In the genomic region with DNA sequence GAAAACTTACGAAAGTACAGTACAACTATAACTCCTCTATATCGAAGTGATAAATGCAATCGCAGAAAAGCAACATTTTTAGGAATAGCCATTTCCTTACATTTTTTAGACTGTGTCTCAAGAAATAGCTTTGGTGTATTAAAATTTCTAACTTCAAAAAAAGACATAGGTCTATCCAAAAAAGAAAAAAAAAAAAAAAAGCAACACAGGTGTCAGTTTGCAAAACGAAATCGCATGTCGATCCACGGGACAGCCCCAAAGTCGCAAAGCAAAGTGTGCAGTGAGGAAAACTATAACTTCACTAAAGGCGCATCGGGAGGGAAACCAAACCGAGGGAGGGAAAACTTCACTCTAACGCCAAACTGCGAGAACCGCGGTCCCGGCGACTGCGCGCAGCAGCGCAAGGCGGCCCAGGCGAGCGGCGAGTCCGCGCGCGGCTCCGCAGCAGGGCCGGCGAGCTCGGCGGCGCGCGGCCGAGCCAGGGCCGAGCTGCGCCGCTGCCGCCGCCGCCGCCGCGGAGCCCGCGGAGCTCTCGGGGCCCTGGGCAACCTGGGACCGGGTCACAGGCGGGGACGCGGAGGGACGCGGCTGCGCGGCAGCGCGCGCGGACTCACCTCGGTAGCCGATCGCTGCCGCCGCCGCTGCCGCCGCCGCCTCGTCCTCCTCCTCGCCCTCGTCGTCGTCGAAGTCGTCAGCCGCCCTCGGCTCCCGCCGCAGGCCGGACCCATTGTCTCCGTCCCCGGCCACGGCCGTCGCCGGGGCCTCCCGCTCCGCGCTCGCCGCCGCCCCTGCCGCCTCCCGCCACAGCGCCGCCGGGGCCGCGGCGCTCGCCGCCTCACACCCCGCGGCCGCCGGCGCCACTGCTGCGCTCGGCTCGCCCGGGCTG, we compare ENCODE assay signal across 8 mouse cellular contexts. TPM values are rescaled to one million over a fixed set of nuclear protein-coding genes. Genes with fewer than 3 reads are reported as not detected.
DNase-seq lines count a peak whose midpoint lies in the region; ATAC-seq and TF ChIP-seq lines count a peak whose summit lies in the region.

No protein-coding gene starts in this region.

- peak overlapping the region; percentile 86 for H3K4me3 ChIP-seq in E14TG2a.4 (replicated peaks; ENCODE audit: low read length)
- peak overlapping the region; percentile 80 for H3K4me3 ChIP-seq in forebrain, embryonic 10.5 days
- H3K4me3 ChIP-seq in heart, embryonic 16.5 days (ENCODE audit: low read length) = peak overlapping the region; percentile 81
- peak overlapping the region; percentile 98 for H3K4me3 ChIP-seq in lung, adult 2 months (replicated peaks; ENCODE audit: extremely low read depth, low read depth, low read length)
- peak overlapping the region; percentile 78 for H3K4me3 ChIP-seq in neural tube, embryonic 15.5 days (replicated peaks)
- H3K4me3 ChIP-seq in thymus, adult 2 months (ENCODE audit: control insufficient read depth, insufficient read depth, low read length) = peak overlapping the region; percentile 64

- H3K9me3 ChIP-seq in E14TG2a.4 (ENCODE audit: low read length) = no peaks in the 10 kb centered on the region
- H3K9me3 ChIP-seq in forebrain, embryonic 10.5 days = no peaks in the 10 kb centered on the region
- H3K9me3 ChIP-seq in heart, embryonic 16.5 days (replicated peaks; ENCODE audit: control insufficient read depth, low read length) = no peaks in the 10 kb centered on the region
- H3K9me3 ChIP-seq in neural tube, embryonic 15.5 days (replicated peaks) = no peaks in the 10 kb centered on the region

- ATAC-seq in heart, embryonic 16.5 days (replicated peaks; ENCODE audit: extremely low read depth, insufficient read depth, low FRiP score) = peak; percentile 75
- peak; percentile 83 for ATAC-seq in neural tube, embryonic 15.5 days (ENCODE audit: low FRiP score)

- H3K27ac ChIP-seq in forebrain, embryonic 10.5 days = peak overlapping the region; percentile 97
- H3K27ac ChIP-seq in heart, embryonic 16.5 days (ENCODE audit: low read length) = peak overlapping the region; percentile 93
- peak overlapping the region; percentile 90 for H3K27ac ChIP-seq in neural tube, embryonic 15.5 days (replicated peaks)
- H3K27ac ChIP-seq in thymus, adult 2 months (ENCODE audit: control insufficient read depth, insufficient read depth, low read length) = no peak overlapping the region

- 2% methylated on average over 102 of the region's 113 CpGs for WGBS in forebrain, embryonic 10.5 days
- under 1% methylated on average over 90 of the region's 113 CpGs for WGBS in heart, embryonic 16.5 days
- WGBS in lung, adult 2 months = 3% methylated on average over 109 of the region's 113 CpGs
- under 1% methylated on average over 76 of the region's 113 CpGs for WGBS in neural tube, embryonic 15.5 days
- WGBS in thymus, adult 2 months = 2% methylated on average over 99 of the region's 113 CpGs

- H3K4me2 ChIP-seq in heart, embryonic 16.5 days (ENCODE audit: low read depth, low read length) = peak overlapping the region; percentile 92
- H3K4me2 ChIP-seq in neural tube, embryonic 15.5 days = peak overlapping the region; percentile 71

- no peak for TF ChIP-seq CTCF in E14TG2a.4 (conservative IDR thresholded peaks at IDR 0.05; ENCODE audit: low read length)
- TF ChIP-seq CTCF in lung, adult 2 months (IDR thresholded peaks at IDR 0.05; ENCODE audit: insufficient read depth, low read length) = no peak
- TF ChIP-seq CTCF in thymus, adult 2 months (IDR thresholded peaks at IDR 0.05; ENCODE audit: borderline replicate concordance, control insufficient read depth, extremely low read depth, insufficient read depth, low read length, poor library complexity) = no peak

- H3K27me3 ChIP-seq in E14TG2a.4 (ENCODE audit: insufficient read depth, low read length) = no peaks in the 10 kb centered on the region
- H3K27me3 ChIP-seq in forebrain, embryonic 10.5 days (ENCODE audit: poor library complexity, severe bottlenecking) = peaks cover 10% of the 10 kb centered on the region
- H3K27me3 ChIP-seq in heart, embryonic 16.5 days (ENCODE audit: control insufficient read depth, insufficient read depth, low read length) = no peaks in the 10 kb centered on the region
- no peaks in the 10 kb centered on the region for H3K27me3 ChIP-seq in neural tube, embryonic 15.5 days (replicated peaks)
- no peaks in the 10 kb centered on the region for H3K27me3 ChIP-seq in thymus, adult 2 months (ENCODE audit: control insufficient read depth, insufficient read depth, low read length)

- peaks cover 56% of the 10 kb centered on the region for H3K4me1 ChIP-seq in E14TG2a.4 (replicated peaks; ENCODE audit: low read depth, low read length)
- peaks cover 21% of the 10 kb centered on the region for H3K4me1 ChIP-seq in forebrain, embryonic 10.5 days
- peaks cover 15% of the 10 kb centered on the region for H3K4me1 ChIP-seq in heart, embryonic 16.5 days (ENCODE audit: control insufficient read depth, insufficient read depth, low read length)
- H3K4me1 ChIP-seq in lung, adult 2 months (ENCODE audit: control insufficient read depth, insufficient read depth, low read length) = peaks cover 6% of the 10 kb centered on the region
- peaks cover 26% of the 10 kb centered on the region for H3K4me1 ChIP-seq in neural tube, embryonic 15.5 days
- H3K4me1 ChIP-seq in thymus, adult 2 months (replicated peaks; ENCODE audit: control insufficient read depth, insufficient read depth, low read length) = peaks cover 10% of the 10 kb centered on the region

- TF ChIP-seq POLR2A in lung, adult 2 months (IDR thresholded peaks at IDR 0.05; ENCODE audit: borderline replicate concordance, extremely low read depth, low read depth, low read length) = no peak
- TF ChIP-seq POLR2A in thymus, adult 2 months (IDR thresholded peaks at IDR 0.05; ENCODE audit: control insufficient read depth, extremely low read depth, insufficient read depth, low read length, poor library complexity) = no peak; the same call in 1 of the 2 replicates

- H3K9ac ChIP-seq in heart, embryonic 16.5 days (ENCODE audit: low read length) = peak overlapping the region; percentile 96
- H3K9ac ChIP-seq in neural tube, embryonic 15.5 days (replicated peaks) = peak overlapping the region; percentile 93

- H3K36me3 ChIP-seq in E14TG2a.4 (ENCODE audit: insufficient read depth, low read length) = peaks cover 38% of the 10 kb centered on the region
- H3K36me3 ChIP-seq in forebrain, embryonic 10.5 days (replicated peaks) = peaks cover 31% of the 10 kb centered on the region
- H3K36me3 ChIP-seq in heart, embryonic 16.5 days (ENCODE audit: control insufficient read depth, insufficient read depth) = peaks cover 2% of the 10 kb centered on the region; the same call in 1 of the 2 replicates
- peaks cover 10% of the 10 kb centered on the region for H3K36me3 ChIP-seq in neural tube, embryonic 15.5 days
- peaks cover 18% of the 10 kb centered on the region for H3K36me3 ChIP-seq in thymus, adult 2 months (ENCODE audit: control insufficient read depth, insufficient read depth, low read length)

- DNase-seq in c-Kit-negative CD71-positive TER-119-positive erythroid progenitor cells, embryonic 14.5 days (ENCODE audit: low read depth, low spot score) = peak; percentile 47
- DNase-seq in forebrain, embryonic 10.5 days (ENCODE audit: extremely low spot score, low spot score) = peak; percentile 55
- peak; percentile 59 to 77 for DNase-seq in kidney, postnatal 36 days
- DNase-seq in lung, adult 2 months = no peak
- peak; percentile 56 for DNase-seq in thymus, adult 2 months

RNA-seq across cellular contexts. Expression of a gene that starts 43.3 kb away (rescaled TPM):
- 5.4 and 6.8 TPM in 2 replicates for polyA plus RNA-seq in forebrain, embryonic 10.5 days (2016; fragmentation: Nextera tagmentation; extraction: Ambion mirVana)
- polyA plus RNA-seq in heart, embryonic 16.5 days (2015; fragmentation: Nextera tagmentation; extraction: Ambion mirVana) = 2.6 and 2.7 TPM in 2 replicates
- polyA plus RNA-seq in lung, adult 2 months (2012; rRNA removed) = 3.3 and 4.8 TPM in 2 replicates
- polyA plus RNA-seq in neural tube, embryonic 15.5 days (2015; fragmentation: Nextera tagmentation; extraction: Ambion mirVana) = 4.4 and 4.7 TPM in 2 replicates
- 10.0 and 11.5 TPM in 2 replicates for polyA plus RNA-seq in thymus, adult 2 months (2012; rRNA removed)

RNA-seq across cellular contexts. Expression of a gene that starts 44.0 kb away (rescaled TPM):
- 9.6 and 9.9 TPM in 2 replicates for polyA plus RNA-seq in forebrain, embryonic 10.5 days (2016; fragmentation: Nextera tagmentation; extraction: Ambion mirVana)
- polyA plus RNA-seq in heart, embryonic 16.5 days (2015; fragmentation: Nextera tagmentation; extraction: Ambion mirVana) = 6.6 and 7.5 TPM in 2 replicates
- polyA plus RNA-seq in lung, adult 2 months (2012; rRNA removed) = 1.7 and 2.8 TPM in 2 replicates
- polyA plus RNA-seq in neural tube, embryonic 15.5 days (2015; fragmentation: Nextera tagmentation; extraction: Ambion mirVana) = 25.4 and 27.5 TPM in 2 replicates
- 0.94 and 1.8 TPM in 2 replicates for polyA plus RNA-seq in thymus, adult 2 months (2012; rRNA removed)
